Mouse (Mus musculus): Measurements from ENCODE around the gene 1700061G19Rik.

DNA sequence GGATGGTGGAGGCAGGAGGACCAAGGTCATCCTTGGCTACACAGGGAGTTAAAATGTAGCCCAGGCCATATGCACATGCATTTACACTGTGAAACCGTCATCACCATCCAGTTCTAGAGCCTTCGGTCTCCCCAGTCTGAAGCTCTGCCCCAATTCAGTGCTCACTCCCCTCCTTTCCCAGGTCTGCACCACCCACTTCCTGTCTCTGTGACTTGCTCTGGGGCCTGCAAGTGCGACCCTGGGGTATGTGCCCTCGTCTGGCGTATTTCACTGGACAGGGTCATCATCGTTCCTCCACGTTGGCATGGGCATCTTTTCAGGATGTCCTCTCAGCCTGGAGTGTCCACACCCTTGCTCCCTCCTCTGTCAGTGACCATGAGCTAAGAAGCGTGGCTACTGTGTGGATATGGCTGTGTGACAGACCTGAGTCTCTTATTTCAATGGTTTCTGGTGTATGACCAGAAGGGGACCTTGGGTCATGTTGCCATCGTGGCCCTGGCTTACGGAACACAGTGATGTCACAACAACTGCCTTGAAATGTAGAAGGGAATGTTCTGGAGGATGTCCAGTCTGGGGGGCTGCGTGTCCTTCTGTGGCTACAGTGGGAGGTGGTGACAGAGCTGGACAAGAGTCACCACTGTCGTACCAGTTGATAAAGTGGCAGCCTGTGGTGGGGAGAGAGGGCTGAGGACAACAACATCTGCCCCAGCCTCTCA is at the start of gene 1700061G19Rik:
- TF ChIP-seq HCFC1 (IDR thresholded peaks at IDR 0.05; ENCODE audit: borderline replicate concordance, insufficient read depth, low read length) (no peak), ZC3H11A (IDR thresholded peaks at IDR 0.05; ENCODE audit: borderline replicate concordance, low read depth, low read length) (no peak), MAFK (IDR thresholded peaks at IDR 0.05; ENCODE audit: insufficient read depth, low read depth, low read length) (no peak)
